Mouse (Mus musculus): ENCODE results near the gene Gm20388.

- TF ChIP-seq CTCF (IDR thresholded peaks at IDR 0.05; ENCODE audit: low read depth) = no peak
- no peak for TF ChIP-seq EP300 (IDR thresholded peaks at IDR 0.05; ENCODE audit: low read depth)
These were observed 2100.0 kb downstream of the Gm20388 start for GRCm38 (mm10) chr8:122010638-122011037.
